Mouse (Mus musculus): Measurements from ENCODE around the gene Ovol2.

DNA sequence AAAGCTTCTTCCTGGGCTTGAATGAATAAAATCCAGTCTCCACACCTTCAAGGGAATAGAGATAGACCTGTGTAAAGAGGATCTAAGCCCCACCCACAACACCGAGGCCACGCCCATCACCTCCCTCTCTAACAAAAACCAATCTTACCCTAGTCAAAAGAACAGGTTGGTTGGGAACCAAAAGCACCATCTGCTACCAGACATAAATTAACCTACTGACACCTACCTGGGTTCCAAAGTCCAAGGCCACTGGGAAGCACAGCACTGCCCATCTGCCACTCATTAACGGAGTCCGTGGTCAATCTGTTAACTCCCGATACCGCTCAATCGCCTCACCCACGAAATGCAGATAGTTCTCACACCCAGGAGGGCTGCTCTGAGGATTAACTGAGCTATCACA is 23.4 kb downstream of the Ovol2 start:
- TF ChIP-seq CTCF (IDR thresholded peaks at IDR 0.05; ENCODE audit: low read depth, low read length) (no peak), POLR2A (IDR thresholded peaks at IDR 0.05; ENCODE audit: borderline replicate concordance, low read depth, low read length) (no peak)

Data from bone marrow macrophage, adult 2 months (primary cell).